Mouse (Mus musculus) cerebellum, adult 2 months (tissue): Measurements from ENCODE around the gene Fam78b. TPM values are rescaled to one million over a fixed set of nuclear protein-coding genes. Genes with fewer than 3 reads are reported as not detected.

Experiments used
- DNase-seq, 2 experiments: peaks; one replicate each; pipeline ENCODE4 v3.0.0; 2021
- H3K27ac ChIP-seq: fragments of 200-500 bp; 2 replicates; pipeline ENCODE4 v1.5.1; 2012; ENCODE audit warnings: low read length, control low read depth, inconsistent platforms; ENCODE audit not compliant: insufficient read depth
- H3K27me3 ChIP-seq: fragments of 200-500 bp; 2 replicates; pipeline ENCODE4 v1.6.1; 2012; ENCODE audit warnings: inconsistent platforms, mild to moderate bottlenecking, low read length, moderate library complexity; ENCODE audit not compliant: control insufficient read depth, insufficient read depth
- H3K4me1 ChIP-seq: fragments of 200-500 bp; 2 replicates; pipeline ENCODE4 v1.6.1; 2011; ENCODE audit warnings: low read length; ENCODE audit not compliant: control insufficient read depth, insufficient read depth
- H3K4me3 ChIP-seq: fragments of 200-500 bp; replicated peaks from 2 replicates; pipeline ENCODE3; 2011; ENCODE audit warnings: mild to moderate bottlenecking, low read depth, low read length, control low read depth; ENCODE audit not compliant: insufficient read depth
- CTCF ChIP-seq: fragments of 200-500 bp; IDR thresholded peaks from 2 replicates; pipeline ENCODE4 v1.5.1; 2011; ENCODE audit warnings: low read depth, mild to moderate bottlenecking, control low read depth, low read length, moderate library complexity, borderline replicate concordance; ENCODE audit not compliant: insufficient read depth
- POLR2A ChIP-seq: fragments of 200-500 bp; IDR thresholded peaks from 2 replicates; pipeline ENCODE4 v1.6.1; 2011; ENCODE audit warnings: low read length, control low read depth, borderline replicate concordance; ENCODE audit not compliant: insufficient read depth
- WGBS: fragments of 180-500 bp; shearing (Covaris S2); methylation state at CpG from one replicate; pipeline ENCODE4 v1.1.7; 2018; 5-methylcytosine and 5-hydroxymethylcytosine counted together
- polyA plus RNA-seq: library from polyadenylated mRNA; depleted of rRNA; stranded (reverse); fragments of >200 nt; gene quantifications from 2 replicates; pipeline ENCODE4 v1.2.3, GENCODE M21; 2012

The Fam78b gene
- polyA plus RNA-seq, 1 experiment: 27.5 TPM

DNA sequence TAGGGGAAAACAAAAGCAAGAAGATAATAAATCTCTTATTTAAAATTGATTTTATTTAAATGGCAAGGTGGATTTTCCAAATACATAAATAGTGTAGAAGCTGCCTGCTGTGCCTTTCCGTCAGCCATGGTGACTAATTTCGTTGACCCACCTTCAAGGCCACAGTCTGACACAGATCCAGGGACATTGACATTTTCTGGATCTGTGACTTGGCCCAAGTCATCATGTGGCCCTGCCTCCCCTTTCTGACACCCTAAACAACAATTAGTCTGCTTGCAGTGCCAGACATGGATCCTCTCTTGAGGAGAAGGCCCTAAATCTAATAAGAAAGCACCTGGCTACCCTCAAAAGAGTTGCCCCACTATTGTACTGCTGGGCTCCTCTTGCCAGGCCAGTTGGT lies 121.2 kb downstream of the Fam78b start:
- Histone ChIP-seq H3K27me3 (no peaks in the 10 kb centered on the region), H3K4me1 (no peaks in the 10 kb centered on the region), H3K4me3 (no peak overlapping the region), H3K27ac (no peak overlapping the region)
- 33% methylated on average over 2 of the region's 2 CpGs for WGBS
- no peak for TF ChIP-seq CTCF
- no peak for TF ChIP-seq POLR2A
- peak in 1 of 2 experiments; percentile 13 for DNase-seq

DNA sequence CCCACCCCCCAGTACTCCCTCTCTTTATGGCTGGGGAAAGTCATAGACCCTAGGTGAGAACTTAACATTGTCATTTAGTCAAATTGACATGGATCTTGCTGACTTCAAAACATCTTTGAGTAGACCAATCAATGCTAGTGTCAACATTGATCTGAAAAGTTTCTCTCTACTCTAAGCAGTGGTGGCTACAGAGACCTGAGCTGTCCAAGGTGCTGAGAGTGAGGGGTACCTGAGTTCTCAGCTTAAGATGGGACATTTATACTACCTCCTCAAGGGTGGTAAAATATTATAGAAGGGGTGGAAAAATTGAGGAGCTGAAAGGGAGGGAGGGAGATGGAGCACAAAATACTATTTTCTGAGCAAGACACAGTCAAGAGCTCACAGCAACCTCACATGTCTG lies 122.3 kb downstream of the Fam78b start:
- DNase-seq: no peak
- no peaks in the 10 kb centered on the region for H3K4me1 ChIP-seq
- H3K27ac ChIP-seq: no peak overlapping the region
- no peaks in the 10 kb centered on the region for H3K27me3 ChIP-seq
- TF ChIP-seq CTCF: no peak
- TF ChIP-seq POLR2A: no peak
- H3K4me3 ChIP-seq: no peak overlapping the region

DNA sequence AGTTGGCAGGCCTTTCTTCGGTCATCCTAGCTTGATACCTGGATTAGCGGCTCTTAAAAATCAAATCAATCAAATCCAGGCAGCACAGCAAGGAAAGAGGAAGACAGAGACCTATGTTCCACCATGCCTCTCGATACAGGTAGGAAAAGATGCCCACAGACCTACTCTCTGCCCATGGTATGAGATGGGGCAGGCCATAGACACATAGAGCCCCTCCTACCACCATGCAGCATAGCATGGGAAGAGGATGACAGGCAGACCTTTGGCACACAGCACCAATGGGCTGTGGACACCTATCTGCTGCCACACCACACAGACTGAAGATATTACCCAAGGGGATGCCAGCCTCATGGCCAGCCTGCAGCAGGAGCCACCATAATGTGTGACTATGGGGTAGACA lies 124.7 kb downstream of the Fam78b start:
- Histone ChIP-seq H3K4me3 (no peak overlapping the region), H3K27ac (no peak overlapping the region), H3K4me1 (no peaks in the 10 kb centered on the region), H3K27me3 (no peaks in the 10 kb centered on the region)
- TF ChIP-seq POLR2A: no peak
- TF ChIP-seq CTCF: no peak
- DNase-seq: no peak
- 89% methylated on average over 3 of the region's 3 CpGs for WGBS

DNA sequence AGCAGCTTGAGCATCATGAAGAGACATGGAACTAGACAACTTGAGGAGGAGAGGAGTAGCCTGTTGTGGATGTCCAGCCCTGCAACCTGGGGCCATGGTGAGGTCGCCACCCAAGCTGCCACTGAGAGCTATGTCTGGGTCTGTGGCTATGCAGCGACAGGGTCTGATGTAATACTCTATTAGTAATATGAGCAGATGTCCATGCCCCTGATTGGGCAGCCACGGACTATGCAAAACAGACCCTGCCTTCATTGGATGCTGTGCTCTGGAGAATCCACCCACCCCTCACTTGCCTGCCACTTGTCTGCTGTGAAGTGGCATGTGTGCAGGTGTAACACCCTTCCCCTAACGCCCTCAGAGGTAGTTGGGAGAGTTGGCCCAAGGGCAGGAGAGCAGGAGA lies 125.1 kb downstream of the Fam78b start:
- Histone ChIP-seq H3K4me1 (no peaks in the 10 kb centered on the region), H3K27me3 (no peaks in the 10 kb centered on the region), H3K27ac (no peak overlapping the region), H3K4me3 (no peak overlapping the region)
- no peak for TF ChIP-seq POLR2A
- no peak for TF ChIP-seq CTCF
- 84% methylated on average over 4 of the region's 4 CpGs for WGBS
- DNase-seq: no peak

DNA sequence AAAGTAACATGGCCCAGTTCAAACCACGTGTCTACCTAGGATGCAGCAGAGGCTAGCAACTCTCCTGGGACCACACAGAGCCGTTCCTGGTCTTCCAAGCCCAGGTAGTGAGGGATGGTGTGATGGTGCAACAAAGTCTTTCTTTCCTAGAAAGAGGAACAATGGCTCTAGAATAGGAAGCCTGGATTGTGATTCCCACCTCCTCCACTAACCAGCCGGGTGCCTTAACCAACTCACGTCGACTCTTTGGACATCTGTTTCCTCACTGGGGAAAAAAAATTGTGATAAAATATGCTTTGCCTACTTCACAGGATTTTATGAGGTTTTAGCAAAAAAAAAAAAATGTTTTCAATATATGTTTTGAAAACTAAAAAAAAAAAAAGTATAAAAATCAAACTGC lies 134.5 kb downstream of the Fam78b start:
- WGBS: 83% methylated on average over 5 of the region's 5 CpGs
- Histone ChIP-seq H3K4me1 (no peaks in the 10 kb centered on the region), H3K27me3 (no peaks in the 10 kb centered on the region), H3K27ac (no peak overlapping the region), H3K4me3 (no peak overlapping the region)
- no peak for DNase-seq
- TF ChIP-seq CTCF (no peak), POLR2A (no peak)
